Mouse (Mus musculus): ENCODE measurements around the gene Ift74.
A peak's percentile ranks its signal among the peaks of the same experiment; 100 is the strongest.
"Not testable (repeated sequence)": the region's sequence is repeated elsewhere in the genome, so short reads cannot be mapped to it uniquely, and the experiment has no call there.

Ift74 gene

GRCm38 (mm10) chr4:94613972-94614626 is at the start of gene Ift74:
TSS of gene Ift74 (plus strand) at chr4:94614491.
- DNase-seq (ENCODE audit: low spot score): peak; percentile 95

- DNase-seq (ENCODE audit: low spot score): no peak
Measured at GRCm38 (mm10) chr4:94572677-94573076, 41.6 kb upstream of the Ift74 start.

- no peak for DNase-seq (ENCODE audit: low spot score)
Measured at GRCm38 (mm10) chr4:94591765-94592381, 22.4 kb upstream of the Ift74 start.

DNA sequence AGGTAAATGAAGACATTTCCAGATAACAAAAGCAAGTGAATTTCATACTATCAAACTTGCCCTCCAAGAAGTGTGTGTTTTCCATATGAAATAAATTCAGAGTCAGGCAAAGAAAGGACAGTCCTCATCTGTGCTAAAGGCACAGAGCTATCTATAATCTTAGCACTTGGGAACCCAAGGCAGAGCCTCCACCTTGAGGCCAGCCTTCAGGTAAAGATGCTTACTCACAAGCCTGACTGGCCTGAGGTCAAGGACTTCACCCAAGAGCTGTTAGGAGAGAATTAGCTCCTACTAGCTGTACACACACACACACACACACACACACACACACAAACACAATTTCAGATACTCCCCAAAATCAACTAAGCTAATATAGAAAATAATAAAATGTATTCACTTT is 21.6 kb upstream of the Ift74 start:
- no peak for DNase-seq (ENCODE audit: low spot score)

DNA sequence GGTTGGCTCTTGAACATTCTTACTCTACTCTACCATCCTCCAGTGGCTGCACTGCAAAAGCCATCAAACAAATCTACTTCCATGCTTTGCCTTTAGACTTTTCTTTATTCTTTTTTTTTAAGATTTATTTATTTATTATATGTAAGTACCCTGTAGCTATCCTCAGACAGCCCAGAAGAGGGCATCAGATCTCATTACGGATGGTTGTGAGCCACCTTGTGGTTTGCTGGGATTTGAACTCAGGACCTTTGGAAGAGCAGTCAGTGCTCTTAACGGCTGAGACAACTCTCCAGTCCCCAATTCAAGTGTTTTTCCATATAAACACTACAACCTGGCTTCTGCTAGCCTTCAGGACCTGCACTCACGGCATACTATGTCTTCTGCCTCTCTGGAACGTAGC is 12.9 kb upstream of the Ift74 start:
- no peak for DNase-seq (ENCODE audit: low spot score)

- DNase-seq (ENCODE audit: low spot score): no peak
Measured at GRCm38 (mm10) chr4:94602496-94603030, 11.7 kb upstream of the Ift74 start.

DNA sequence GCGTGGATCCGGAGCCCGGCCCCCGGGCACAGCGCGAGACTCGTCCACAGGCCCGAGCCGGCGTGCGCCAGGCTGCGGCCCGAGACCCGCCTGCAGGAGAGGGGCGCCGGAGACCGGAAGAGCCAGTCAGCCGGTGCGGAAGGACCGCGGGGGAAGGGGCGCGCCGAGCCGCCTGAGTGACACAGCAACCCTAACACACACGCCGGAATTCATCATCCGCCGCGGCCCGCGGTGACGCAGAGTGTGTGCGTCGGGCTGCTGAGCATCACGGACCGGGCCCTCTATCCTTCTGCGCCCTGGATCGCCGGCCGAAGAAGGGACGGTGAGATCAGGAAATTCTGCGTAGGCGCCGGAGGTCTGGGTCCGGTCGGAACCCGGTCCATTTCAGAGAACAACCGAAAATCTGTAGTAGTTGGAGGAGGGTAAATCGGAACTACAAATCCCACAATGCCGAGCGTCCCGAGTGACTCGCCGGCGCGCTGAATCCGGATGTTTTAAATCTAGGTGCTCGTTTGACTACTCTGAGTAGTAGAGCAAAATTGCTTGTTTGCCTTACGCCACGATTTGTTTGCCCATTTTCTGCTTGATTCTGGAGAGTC is 11.2 kb upstream of the Ift74 start, which contains the start of gene Plaa:
Gene Plaa (minus strand): TSS at position 214 of the 599 bp plus-strand sequence.
- peak; percentile 94 for DNase-seq (ENCODE audit: low spot score)

- no peak for DNase-seq (ENCODE audit: low spot score)
Measured at GRCm38 (mm10) chr4:94604452-94605019, 9.8 kb upstream of the Ift74 start.

DNA sequence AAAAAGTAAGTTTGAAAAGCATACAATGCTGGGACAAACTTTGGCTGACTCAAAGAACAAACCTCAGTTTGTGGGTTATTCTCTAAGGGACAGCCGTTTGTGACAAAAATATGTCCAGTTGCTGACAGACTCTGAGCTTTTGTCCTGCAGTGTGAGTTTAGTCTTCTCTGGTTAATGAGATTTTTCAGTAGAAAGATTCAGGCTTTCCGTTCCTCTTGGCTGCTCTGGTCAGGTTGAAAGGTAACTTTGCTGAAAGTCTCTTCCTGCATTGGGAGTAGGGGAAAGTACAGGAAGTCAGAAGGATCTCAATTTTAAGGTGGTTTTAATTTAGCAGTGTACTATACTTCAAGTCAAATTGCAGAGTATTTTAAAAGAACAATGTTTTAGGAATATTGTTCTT is 8.7 kb upstream of the Ift74 start:
- no peak for DNase-seq (ENCODE audit: low spot score)

GRCm38 (mm10) chr4:94610339-94610738 is 4.0 kb upstream of the Ift74 start:
- no peak for DNase-seq (ENCODE audit: low spot score)

- DNase-seq (ENCODE audit: low spot score): no peak
Measured at GRCm38 (mm10) chr4:94614627-94615006, 326 bp downstream of the Ift74 start.

DNA sequence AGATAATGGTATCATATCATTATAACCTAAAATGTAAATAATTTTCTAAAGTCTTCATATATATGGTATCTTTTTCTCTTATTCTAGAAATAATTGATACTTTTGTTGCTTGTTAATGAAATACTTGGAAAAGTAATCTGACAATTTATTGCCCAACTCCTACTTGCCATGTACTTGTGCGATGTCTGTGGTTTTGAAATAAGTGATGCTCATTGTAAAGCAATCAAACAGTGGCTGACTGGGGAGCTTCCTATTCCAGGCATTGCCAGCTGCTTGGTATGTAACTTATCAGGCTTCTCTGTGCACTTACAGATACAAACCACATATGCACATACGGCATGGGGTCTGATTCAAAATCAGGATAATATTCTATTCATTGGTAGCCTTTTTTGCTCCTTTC is 5.8 kb downstream of the Ift74 start:
- no peak for DNase-seq (ENCODE audit: low spot score)

DNA sequence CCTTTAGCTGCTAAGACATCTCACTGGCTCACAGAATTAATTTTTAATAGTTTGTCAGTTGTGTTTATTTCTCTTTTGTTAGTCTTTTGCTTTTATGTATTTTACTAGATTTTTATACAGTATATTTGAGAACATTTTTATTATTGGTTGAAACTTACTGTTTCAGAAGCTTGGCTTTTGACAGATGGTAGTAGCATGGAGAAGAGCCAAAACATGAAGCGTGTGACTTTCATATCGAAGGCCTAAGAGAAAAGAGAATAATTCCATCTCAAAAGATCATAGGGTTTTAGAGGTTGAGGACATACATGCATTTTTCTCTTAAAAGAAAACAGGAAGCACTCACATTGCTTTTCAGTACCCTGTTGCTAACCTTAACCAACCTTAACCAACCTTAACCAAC is 28.9 kb downstream of the Ift74 start:
- DNase-seq (ENCODE audit: low spot score): peak; percentile 12

- no peak for DNase-seq (ENCODE audit: low spot score)
Measured at GRCm38 (mm10) chr4:94649920-94650319, 35.6 kb downstream of the Ift74 start, which contains the start of gene Lrrc19. TSS of gene Lrrc19 (minus strand) at chr4:94650144.

DNA sequence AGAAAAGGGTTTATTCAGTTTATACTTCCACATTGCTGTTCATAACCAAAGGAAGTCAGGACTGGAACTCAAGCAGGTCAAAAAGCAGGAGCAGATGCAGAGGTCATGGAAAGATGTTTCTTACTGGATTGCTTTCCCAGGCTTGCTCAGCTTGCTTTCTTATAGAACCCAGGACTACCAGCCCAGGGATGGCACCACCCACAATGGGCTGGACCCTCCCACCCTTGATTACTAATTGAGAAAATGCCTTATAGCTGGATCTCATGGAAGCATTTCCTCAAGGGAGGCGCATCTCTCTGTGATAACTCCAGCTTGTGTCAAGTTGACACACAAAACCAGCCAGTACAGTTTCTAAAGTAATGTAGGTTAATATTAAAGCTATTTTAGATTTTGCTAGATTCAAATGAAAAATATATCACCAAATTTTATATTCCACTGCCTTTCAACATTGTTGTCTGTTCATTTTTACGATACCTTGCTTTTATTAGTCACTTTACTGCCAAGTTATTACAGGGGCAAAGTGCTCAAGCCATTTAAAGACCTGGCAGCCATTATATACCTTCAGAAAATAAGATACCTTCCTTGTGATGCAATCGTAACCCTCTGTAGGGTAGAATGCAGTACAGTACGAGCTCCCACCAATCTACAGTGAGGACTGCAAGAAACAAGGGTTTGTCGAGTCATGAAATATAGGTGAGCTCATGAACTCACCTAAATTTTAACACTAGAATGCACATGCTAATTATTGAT is 36.3 kb downstream of the Ift74 start:
- not testable (repeated sequence) for DNase-seq (ENCODE audit: low spot score)

- DNase-seq (ENCODE audit: low spot score): peak; percentile 5
Measured at GRCm38 (mm10) chr4:94669718-94670117, 55.4 kb downstream of the Ift74 start.

GRCm38 (mm10) chr4:94680662-94681061 is 66.4 kb downstream of the Ift74 start:
- no peak for DNase-seq (ENCODE audit: low spot score)

DNA sequence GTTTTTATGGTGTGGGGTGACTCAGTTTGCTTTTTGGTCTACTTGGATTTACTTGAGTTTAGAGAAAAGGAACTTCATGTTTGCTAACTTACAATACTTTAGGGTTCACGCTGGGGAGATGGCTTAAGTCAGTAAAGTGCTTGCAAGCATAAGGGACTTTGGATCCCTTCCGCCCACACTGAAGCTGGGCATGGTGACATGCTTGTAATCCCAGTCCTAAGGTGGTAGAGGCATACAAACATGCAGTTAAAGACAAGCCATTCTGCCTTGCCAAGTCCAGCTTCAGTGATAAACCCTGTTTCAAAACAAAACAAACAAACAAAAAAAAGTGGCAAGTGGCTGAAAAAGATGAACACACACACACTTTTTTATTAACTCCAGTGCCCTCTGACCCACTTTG is 66.9 kb downstream of the Ift74 start:
- DNase-seq (ENCODE audit: low spot score): no peak

DNA sequence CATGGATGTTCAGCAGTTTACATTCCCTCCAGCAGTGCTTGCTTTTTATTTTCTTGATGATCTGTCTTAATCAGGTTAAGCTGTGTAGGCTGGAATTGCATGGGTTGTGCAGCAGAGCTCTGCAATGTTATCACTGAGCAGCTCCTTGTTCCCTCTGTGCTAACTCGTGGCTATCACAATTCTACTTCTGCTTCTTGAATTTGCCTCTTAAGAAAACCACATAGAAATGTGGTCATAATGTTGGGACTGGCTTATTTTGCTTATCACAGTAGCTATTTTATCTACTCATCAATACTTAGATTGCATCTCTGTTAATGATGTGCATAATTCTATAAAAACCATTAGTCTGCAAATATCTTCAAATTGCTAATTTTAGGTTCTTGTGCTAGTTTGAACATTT is 67.7 kb downstream of the Ift74 start:
- DNase-seq (ENCODE audit: low spot score): no peak

DNA sequence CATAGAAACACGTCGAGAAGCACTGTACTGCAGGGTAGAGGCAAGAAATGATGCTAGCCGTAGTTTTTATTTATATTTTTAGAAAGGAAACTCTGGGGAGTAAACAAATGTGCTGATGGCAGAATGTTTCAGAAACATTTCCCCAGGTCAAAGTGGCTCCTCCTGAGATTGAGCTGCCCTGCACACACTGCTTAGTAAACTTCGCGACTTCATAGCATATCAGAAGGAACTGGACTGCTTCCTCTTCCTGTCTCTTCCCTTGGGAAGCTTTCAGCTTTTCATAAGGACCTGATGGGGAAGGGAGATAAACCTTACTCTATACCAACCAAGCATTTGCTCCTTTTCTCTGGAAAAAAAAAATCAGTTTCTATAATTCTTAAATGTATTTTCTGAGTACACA is 69.0 kb downstream of the Ift74 start:
- DNase-seq (ENCODE audit: low spot score): no peak

DNA sequence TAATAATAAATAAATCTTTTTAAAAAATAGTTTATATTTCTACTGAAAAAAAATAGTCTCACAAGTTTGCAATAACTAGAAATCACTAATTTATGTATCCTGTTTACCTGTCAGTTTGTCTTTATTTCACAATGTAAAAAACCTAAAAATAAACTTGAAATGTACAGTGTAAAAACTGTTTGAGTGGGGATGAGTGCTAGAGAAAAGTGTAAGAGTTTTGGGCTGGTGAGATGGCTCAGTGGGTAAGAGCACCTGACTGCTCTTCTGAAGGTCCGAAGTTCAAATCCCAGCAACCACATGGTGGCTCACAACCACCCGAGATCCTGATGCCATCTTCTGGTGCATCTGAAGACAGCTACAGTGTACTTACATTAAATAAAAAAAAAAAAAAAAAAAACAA is 75.5 kb downstream of the Ift74 start:
- DNase-seq (ENCODE audit: low spot score): not testable (repeated sequence)

DNA sequence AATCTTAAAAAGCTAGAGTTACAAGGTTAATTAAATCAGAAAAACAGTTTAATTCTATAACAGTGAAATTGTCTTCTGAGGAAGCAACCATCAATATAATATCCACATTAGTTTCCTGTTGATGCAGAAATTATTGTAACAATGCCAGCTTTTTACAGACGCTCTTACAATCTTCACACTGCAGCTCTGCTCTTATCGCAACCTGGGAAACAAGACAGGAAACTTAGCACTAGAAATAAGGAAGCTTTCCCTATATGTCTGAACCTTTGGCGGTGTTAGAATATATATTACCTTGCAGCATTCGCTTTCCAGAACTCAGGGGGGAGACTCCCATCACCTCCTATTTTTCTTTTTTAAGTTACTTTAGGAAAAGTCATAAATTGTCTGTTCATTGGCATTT is 76.8 kb downstream of the Ift74 start:
- no peak for DNase-seq (ENCODE audit: low spot score)

All from layer of hippocampus, adult 11-12 months (tissue).